Mouse (Mus musculus) heart, adult 2 months (tissue): ENCODE measurements around the gene Plaur.

Experiments used
- CTCF ChIP-seq: fragments of 200-600 bp; IDR thresholded peaks from 2 replicates; pipeline ENCODE4 v1.8.1; 2022; ENCODE audit warnings: antibody characterized with exemption, mild to moderate bottlenecking, moderate library complexity
- POLR2A ChIP-seq: fragments of 200-500 bp; IDR thresholded peaks from 2 replicates; pipeline ENCODE4 v1.6.1; 2011; ENCODE audit warnings: mild to moderate bottlenecking, low read depth, low read length, control low read depth; ENCODE audit not compliant: insufficient read depth

DNA sequence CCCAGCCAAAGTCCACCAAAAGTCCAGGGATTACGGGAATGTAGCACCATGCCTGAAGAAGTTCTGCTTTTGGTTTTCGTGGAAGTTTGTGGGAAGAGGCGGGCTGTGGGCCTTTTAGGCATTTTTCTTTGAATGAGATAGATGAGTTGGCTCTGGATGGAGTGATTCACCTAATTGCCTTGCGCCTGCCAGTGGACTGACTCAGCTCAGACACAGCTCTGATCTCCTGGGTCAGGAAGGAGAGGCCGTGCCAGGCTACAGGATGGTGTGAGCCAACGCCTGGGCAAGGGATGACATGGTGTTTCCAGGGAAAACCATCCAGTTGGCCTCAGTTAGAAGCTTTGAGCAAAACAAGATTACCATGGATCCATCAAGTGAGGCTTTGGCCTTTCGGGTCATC is 8.1 kb downstream of the Plaur start:
- TF ChIP-seq CTCF (no peak), POLR2A (no peak)
